Mouse (Mus musculus): ENCODE measurements around the gene Agfg1. TPM values are rescaled to one million over a fixed set of nuclear protein-coding genes. Genes with fewer than 3 reads are reported as not detected.
"Not testable (repeated sequence)": the region's sequence is repeated elsewhere in the genome, so short reads cannot be mapped to it uniquely, and the experiment has no call there.

The Agfg1 gene
- total RNA-seq, 4 experiments from 2014 or later = 22.0 to 24.1 (median 23.1) TPM

DNA sequence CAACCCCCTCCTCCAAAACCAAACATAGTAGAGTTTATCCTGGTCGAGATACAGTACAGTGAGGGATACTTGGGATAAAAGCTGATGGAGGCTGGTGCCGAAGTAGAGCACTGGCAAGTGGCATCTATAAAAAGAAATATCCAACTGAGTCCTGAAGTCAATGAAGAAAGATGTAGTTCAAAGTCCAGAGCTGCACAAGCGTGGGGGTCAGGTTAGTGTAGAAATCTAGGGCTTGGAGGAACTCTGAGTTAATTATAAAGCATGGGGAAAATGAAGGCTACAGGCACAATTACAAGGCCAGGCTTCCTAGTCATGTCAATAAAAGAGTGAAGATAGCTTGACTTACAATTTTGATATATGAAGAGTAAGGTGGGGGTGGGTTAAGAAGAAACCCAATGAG, 61.9 kb downstream of the Agfg1 start:
- DNase-seq (ENCODE audit: low spot score in 2 of 2) = no peak

- no peak for DNase-seq (ENCODE audit: low spot score in 2 of 2)
Measured at GRCm38 (mm10) chr1:82905886-82906285, 66.6 kb downstream of the Agfg1 start.

DNA sequence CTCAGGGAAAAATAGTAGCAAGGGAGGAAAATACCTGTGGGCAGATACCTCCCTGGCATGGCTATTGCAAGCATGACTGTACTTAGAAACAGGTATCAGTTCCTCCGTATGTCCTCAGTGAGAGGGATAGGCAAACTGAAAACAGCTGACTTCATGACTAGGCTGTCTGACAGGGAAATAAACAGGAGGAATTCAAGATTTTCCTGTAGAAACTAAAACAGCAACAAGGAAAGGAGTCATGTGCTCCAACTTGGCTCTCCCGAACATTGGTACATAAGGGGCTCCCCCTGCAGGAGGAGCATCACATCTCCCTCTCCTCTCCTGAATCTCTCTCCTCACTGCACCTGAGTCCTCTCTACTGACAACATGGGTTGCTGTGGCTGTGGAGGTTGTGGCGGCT, 73.7 kb downstream of the Agfg1 start, which contains the start of gene A030005L19Rik:
A030005L19Rik (plus strand) TSS at position 301 of the 400 bp plus-strand sequence.
- no peak for DNase-seq (ENCODE audit: low spot score in 2 of 2)

DNA sequence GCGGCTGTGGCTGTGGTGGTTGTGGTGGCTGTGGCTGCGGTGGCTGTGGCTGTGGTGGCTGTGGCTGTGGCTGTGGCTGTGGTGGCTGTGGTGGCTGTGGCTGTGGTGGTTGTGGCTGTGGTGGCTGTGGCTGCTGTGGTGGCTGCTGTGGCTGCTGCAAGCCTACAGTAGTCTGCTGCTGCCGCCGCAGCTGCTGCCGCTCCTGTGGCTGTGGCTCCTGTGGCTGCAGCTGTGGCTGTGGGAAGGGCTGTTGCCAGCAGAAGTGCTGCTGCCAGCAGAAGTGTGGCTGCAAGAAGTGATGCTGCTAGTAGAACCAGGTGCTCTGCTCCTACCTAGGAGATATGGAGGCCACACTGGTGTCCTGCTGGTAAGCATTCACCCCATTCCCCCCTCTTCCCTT, 74.2 kb downstream of the Agfg1 start:
- DNase-seq (ENCODE audit: low spot score in 2 of 2) = not testable (repeated sequence)

- no peak for DNase-seq (ENCODE audit: low spot score in 2 of 2)
Measured at GRCm38 (mm10) chr1:82924650-82925049, 85.4 kb downstream of the Agfg1 start, which contains the start of gene A030014E15Rik. Gene A030014E15Rik (plus strand): TSS chr1:82924917.

GRCm38 (mm10) chr1:82930558-82930957, 91.3 kb downstream of the Agfg1 start:
- DNase-seq (ENCODE audit: low spot score in 2 of 2) = not testable (repeated sequence)

GRCm38 (mm10) chr1:82931326-82931725, 92.0 kb downstream of the Agfg1 start, which contains the start of gene Gm6217:
Gene Gm6217 (minus strand): TSS chr1:82931399.
- DNase-seq (ENCODE audit: low spot score in 2 of 2) = not testable (repeated sequence)

GRCm38 (mm10) chr1:82938666-82939065, 99.4 kb downstream of the Agfg1 start:
- DNase-seq (ENCODE audit: low spot score in 2 of 2) = no peak

DNA sequence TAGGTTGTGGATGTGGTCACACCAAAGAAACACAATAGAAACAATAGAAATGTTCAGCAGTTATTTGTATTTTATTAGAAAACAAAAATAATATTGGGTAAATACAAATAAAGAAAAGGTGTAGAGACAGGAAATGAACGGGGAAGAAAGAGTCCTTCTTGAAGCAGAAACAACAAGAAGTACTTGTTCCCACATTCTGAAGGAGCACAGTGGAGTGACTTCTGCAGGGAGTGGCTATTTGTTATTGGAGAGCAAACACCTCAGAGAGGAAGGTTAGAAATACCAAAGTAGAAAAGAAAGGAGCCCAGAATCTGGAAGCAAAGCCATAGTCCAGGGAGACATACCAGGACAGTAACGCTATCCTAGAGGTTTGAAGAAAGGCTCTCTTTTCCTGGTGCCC, 103.2 kb downstream of the Agfg1 start:
- not testable (repeated sequence) for DNase-seq (ENCODE audit: low spot score in 2 of 2)

DNA sequence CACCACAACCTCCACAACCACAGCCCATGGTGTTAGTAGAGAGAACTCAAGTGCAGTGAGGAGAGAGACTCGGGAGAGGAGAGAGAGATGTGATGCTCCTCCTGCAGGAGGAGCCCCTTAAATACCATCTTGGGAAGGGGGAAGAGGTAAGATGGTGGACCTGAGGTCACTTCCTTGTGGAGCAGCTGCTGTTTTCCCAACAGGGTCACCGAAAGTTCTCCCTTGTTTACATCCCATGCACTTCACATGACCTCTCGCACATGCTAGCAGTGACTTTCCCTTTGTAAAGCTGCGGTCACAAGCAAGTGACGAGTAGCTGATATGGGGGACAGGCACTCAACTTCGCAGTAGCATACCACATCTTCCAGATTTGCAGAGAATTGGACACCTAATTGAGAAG, 104.0 kb downstream of the Agfg1 start, which contains the start of gene A030003K21Rik:
A030003K21Rik (minus strand) TSS at position 94 of the 400 bp plus-strand sequence.
- not testable (repeated sequence) for DNase-seq (ENCODE audit: low spot score in 2 of 2)

DNA sequence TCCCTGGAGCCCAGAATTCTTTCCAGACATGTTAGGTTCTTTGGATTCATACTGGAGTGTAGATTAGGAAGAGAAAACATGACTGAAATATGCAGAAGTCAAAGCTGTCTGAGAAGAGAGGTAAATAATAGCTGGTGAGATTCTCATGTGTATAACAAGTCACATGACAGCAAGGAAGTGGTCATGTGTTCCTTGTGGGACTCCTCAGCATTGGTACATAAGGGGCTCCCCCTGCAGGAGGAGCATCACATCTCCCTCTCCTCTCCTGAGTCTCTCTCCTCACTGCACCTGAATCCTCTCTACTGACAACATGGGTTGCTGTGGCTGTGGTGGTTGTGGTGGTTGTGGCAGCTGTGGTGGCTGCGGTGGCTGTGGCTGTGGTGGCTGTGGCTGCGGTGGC, 106.7 kb downstream of the Agfg1 start:
- not testable (repeated sequence) for DNase-seq (ENCODE audit: low spot score in 2 of 2)

DNA sequence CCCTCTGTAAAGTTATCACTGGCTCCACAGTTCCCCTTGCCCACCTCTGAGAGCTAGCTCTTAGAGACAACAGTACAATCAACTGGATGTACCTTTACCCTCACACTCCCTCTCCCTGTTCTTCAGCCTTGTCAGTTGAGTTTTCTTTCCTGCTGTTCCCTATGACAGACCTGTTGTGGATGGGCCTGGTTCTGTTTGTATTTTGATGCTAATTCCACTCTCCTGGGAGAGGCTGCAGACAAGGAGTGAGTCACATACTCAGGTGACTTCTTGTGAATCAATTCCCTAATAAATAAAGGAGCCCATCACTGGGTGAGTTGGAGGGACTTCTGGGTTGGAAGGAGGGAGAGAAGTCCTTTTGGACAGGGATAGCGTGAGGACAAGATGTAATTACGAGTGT, 109.3 kb downstream of the Agfg1 start:
- DNase-seq (ENCODE audit: low spot score in 2 of 2) = no peak

Small RNAs within 50 kb of the gene (microRNA-seq; reads per million reads assigned to microRNA genes)
- gene Gm22396 = not detected

Other genes starting within 250 kb of the Agfg1 start
- gene Mff, start 114.6 kb upstream of the Agfg1 start, total RNA-seq (2022) = 100 to 1,000 TPM; 118 to 174 (median 140) TPM
- not detected for gene Tm4sf20, start 71.0 kb upstream of the Agfg1 start, total RNA-seq (2022)
- gene Gm47791, start 68.2 kb upstream of the Agfg1 start, total RNA-seq (2022) = not detected
- not detected for gene A030005L19Rik, start 73.8 kb downstream of the Agfg1 start, total RNA-seq (2022)
- gene A030014E15Rik, start 85.4 kb downstream of the Agfg1 start, total RNA-seq (2022) = not detected
- gene Gm6217, start 91.9 kb downstream of the Agfg1 start, total RNA-seq (2022) = not detected
- not detected for gene A030003K21Rik, start 103.9 kb downstream of the Agfg1 start, total RNA-seq (2022)
- not detected for gene Gm7544, start 116.5 kb downstream of the Agfg1 start, total RNA-seq (2022)
- gene Gm47955, start 120.8 kb downstream of the Agfg1 start, total RNA-seq (2022) = not detected
- not detected for gene Gm47959, start 161.1 kb downstream of the Agfg1 start, total RNA-seq (2022)
- gene Slc19a3, start 199.0 kb downstream of the Agfg1 start, total RNA-seq (2022) = under 1 TPM in 1 of 4 experiments, not detected in 3; 0.27 TPM
- not detected for gene Krtap28-10, start 203.0 kb downstream of the Agfg1 start, total RNA-seq (2022)
- gene Gm47969, start 205.4 kb downstream of the Agfg1 start, total RNA-seq (2022) = not detected
- gene A030005K14Rik, start 219.9 kb downstream of the Agfg1 start, total RNA-seq (2022) = not detected
- gene Krtap28-13, start 221.4 kb downstream of the Agfg1 start, total RNA-seq (2022) = not detected

All from gastrocnemius, adult 8-10 months (tissue).